Mouse (Mus musculus) naive thymus-derived CD4-positive, alpha-beta T cell, adult 2 months (primary cell): ENCODE measurements around the gene Lpar2.

Experiments used
- DNase-seq: peaks from one replicate; pipeline ENCODE4 v3.0.0-alpha.2; 2011; ENCODE audit warnings: low read depth

The Lpar2 gene

GRCm38 (mm10) chr8:69807236-69807635 is 15.0 kb upstream of the Lpar2 start:
- DNase-seq, result no peak

DNA sequence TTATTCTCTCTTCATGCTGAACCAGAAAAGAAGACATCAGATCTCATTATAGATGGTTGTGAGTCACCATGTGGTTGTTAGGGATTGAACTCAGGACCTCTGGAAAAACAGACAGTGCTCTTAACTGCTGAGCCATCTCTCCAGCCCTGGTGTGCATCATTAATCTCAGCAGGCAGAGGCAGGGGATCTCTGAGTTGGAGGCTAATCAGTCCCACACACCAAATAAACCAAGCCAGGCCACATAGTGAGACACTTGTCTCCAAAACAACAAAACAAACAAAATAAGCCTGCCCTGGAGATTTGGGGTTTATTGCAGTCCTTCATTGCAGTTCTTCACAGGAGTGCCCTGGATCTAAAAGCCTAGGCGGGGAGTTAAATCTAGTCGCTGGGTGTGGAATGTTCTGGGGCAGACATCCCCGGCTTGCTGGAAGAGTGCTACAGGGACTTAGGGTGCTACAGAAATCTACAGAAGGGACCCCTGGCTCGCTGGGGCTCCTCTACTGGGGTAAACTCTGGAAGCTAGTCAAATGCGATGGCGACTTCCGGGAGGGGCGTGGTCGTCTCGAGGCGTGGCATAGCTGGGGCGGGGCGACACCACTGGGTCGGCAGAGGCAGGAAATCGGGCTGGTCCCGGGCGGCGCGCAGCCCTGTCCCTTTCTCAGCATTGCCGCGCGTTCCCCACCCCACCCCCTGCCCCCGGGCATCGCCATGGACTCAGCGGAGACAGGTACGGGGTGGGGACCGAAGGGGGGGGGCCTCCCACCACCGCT is 13.9 kb upstream of the Lpar2 start, which contains the start of gene Gmip:
Gmip (plus strand) TSS at position 586 of the 770 bp plus-strand sequence.
- peak; percentile 93 for DNase-seq

GRCm38 (mm10) chr8:69808864-69809403 is 13.3 kb upstream of the Lpar2 start:
- DNase-seq, result peak; percentile 65

DNA sequence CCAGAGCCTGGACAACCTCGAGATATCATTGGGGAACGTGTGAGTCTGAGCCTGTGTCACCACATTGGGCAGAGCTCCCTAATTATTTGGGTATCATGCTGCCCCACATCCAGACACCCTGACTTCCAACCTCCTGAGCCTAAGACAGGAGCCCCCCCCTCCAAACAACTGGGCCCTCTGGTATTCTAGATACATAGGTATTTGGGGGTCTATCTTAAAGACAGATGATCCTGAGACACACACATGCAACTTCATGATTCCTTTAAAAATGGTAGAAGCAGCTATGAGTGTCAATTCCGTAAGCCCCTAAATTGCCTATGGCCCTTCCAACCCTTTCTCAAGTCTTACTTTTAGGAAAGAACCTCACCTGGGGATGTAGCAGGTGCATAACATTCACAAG is 12.4 kb upstream of the Lpar2 start:
- no peak for DNase-seq

DNA sequence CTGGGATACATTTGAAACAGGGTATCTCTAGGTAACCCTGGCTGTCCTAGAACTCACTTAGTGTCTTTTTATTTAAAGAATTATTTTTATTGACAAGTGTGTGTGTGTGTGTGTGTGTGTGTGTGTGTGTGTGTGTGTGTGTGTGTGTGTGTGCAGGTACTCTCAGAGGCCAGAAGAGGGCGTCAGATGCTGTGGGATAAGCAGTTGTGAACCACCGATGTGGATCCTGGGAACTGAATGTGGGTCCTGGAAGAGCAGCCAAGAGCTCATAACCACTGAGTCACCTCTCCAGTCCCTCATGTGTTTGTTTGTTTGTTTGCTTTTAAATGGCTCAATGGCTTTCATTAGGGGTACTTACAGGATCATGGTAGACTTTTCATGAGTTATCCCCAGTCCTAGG is 7.3 kb upstream of the Lpar2 start:
- DNase-seq, result no peak

- DNase-seq, result no peak
Observed at GRCm38 (mm10) chr8:69815396-69815795, 6.8 kb upstream of the Lpar2 start.

DNA sequence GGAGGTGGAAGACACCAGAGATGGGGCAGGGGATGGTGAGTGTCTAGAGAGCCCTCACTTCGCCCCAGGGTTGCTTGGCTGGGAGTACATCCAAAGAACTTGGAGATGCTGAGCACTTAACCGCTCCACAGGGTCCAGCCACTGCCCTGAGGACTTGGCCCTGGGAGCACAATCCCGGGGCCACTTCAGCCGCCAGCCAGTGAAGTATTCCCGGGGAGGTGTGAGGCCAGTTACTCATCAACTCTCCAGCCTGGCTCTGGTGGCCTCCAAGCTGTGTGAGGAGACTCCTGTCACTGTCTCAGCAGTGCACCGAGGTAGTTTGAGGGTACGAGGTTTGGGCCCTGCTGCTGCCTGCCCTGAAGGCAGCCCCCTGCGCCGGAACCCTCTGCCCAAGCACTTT is 1.8 kb upstream of the Lpar2 start:
- DNase-seq, result no peak

- DNase-seq, result peak; percentile 38
Observed at GRCm38 (mm10) chr8:69821971-69822385, 251 bp upstream of the Lpar2 start.

- no peak for DNase-seq
Observed at GRCm38 (mm10) chr8:69826371-69826770, 4.1 kb downstream of the Lpar2 start.

GRCm38 (mm10) chr8:69832298-69832853 is 10.1 kb downstream of the Lpar2 start, which contains the start of gene Pbx4:
TSS of gene Pbx4 (plus strand) at chr8:69832491.
- DNase-seq, result peak; percentile 97

DNA sequence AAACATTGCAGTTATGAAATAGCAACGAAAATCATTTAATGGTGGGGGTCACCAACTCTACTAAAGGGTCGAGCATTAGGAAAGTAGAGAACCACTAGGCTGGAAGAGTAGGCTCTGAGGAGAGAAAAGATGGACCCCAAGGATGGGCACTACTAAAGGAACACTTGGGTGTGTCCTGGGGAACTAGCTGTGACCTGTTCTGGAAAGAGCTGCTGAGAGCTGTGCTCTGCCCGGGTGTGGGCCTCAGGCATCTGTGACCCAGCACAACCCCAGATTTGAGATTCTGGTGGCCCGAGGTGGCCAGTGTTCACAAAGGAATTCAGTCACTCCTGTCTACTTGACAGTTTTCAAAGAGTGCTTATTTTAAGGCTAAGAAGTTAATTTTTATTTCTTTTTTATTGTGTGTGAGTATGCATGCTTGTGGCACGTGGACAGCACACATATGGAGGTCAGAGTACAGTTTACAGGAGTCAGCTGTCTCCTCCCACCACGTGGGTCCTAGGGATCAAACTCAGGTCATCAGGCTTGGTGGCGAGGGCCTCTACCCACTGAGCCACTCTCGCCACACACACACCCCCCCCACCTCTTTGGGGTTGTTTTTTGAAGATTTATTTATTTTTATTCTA is 14.9 kb downstream of the Lpar2 start:
- no peak for DNase-seq

DNA sequence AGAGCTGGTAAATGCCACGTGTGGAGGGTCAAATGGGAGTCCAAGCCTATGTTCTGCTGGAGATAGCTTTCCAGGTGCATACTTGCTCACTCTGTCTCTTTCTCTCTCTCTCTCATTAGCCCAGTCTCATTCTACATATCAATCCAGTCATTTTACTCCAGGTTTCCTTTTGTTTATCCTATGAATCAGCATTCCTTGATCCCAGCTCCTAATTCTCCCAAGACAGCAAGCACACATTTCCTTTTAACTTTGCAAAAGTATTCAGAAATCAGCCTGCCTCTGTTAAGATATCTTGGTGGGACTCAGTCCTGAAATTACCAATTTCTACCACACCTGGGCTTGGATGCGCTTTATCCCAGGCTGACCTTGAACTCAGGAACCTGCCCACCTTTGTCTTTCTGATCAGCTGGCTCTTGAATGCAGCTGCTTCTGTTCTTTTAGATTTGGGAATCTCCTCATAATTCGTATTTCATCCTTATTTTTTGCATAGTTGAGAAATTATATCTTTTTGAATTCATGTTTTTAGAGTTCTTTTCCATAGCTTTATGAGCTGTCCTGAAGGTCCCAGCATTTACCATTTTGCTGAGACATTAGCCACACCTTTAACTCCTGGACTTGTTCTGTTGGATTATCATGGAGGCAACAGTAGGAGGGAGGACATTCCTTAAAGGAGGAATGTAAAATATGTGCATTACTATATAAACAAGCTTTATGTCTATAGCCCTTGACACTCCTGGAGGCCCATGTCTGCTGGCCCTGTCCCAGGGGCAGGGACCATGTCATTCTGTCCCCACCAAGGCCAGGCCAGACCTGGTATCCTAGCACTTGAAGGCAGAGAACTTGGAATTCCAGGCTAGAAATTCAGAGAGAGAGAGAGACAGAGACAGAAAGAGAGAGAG is 25.2 kb downstream of the Lpar2 start:
- no peak for DNase-seq

DNA sequence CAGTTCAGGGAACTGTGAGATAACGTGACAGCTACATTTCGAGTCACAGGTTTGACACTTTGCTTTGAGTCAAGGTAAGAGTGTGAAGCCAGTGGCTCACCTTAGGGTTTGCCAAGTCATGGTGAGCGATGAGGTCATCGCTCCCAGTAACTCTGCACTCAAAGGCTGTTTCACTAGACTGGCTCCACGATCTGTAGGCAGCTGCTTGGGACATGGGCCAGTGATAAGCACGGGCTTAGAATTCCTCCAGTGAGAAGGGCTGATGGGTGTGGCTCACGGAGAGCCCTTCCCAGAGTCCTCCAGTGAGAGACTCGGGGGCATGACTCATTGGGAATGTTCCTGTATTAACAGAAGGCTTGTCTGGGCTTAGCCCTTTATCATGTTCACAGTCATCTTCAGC is 26.7 kb downstream of the Lpar2 start:
- no peak for DNase-seq

GRCm38 (mm10) chr8:69849899-69850298 is 27.7 kb downstream of the Lpar2 start:
- no peak for DNase-seq

DNA sequence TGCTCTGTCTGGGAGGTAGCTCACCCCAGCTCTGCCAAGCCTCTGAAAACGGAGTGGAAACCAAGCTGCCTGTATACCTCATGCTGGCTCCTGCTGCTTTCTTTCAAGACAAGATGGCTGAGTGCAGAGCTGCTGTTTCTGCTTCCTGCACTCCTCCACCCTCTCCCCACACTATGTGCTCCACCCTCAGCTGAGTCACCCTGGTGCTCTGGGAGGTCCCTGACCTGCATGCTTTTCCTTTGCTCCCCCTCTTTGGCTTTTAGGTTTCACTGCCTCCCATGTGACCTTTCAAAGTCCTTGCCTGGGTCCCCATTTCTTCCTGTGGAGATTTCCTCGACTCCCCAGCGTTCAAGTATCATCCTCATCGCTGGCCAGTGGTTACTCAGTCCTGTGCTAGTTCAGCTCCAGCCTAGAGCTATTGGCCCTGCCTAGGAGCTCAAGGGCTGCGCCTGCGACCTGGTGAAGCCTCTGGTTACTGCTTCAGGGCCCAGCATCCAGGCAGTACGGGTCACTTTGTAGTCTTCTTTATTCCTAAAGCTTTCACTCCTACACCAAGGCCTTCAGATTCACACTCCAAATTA is 28.8 kb downstream of the Lpar2 start:
- no peak for DNase-seq

DNA sequence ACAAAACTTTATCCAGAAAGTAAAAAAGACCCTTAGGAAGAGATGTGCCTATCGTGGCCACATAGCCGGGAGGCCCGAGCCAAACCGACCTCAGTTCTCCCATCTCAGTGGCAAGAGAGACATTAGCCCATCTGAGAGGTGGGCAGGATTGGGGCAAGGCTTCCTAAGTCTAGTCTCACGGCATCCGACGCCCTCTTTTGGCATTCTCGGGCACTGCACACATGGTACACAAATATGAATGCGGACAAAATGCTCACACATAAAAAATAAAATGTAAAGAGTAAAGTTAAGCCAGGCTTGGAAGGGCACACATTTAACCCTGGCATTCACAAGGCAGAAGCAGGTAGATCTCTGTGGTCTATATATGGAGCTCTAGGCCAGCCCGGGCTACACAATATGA is 31.6 kb downstream of the Lpar2 start:
- no peak for DNase-seq

- DNase-seq, result no peak
Observed at GRCm38 (mm10) chr8:69860807-69861206, 38.6 kb downstream of the Lpar2 start.

GRCm38 (mm10) chr8:69861251-69861650 is 39.0 kb downstream of the Lpar2 start:
- no peak for DNase-seq

GRCm38 (mm10) chr8:69863387-69864020 is 41.3 kb downstream of the Lpar2 start:
- no peak for DNase-seq

DNA sequence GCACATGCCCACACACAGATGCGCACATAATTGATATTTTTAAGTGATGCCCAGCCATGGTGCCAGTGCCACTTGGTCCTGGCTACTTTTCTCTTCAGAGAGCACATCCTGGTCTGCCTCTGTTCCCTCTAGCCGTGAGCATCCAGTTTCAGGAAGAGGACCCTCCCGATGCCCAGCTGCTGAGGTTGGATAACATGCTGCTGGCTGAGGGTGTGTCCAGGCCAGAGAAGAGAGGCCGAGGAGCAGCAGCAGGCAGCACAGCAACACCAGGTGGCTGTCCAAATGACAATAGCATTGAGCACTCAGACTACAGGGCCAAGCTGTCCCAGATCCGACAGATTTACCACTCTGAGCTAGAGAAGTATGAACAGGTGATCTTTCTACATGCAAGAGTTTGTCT is 42.0 kb downstream of the Lpar2 start:
- no peak for DNase-seq

GRCm38 (mm10) chr8:69867696-69868326 is 45.6 kb downstream of the Lpar2 start:
- DNase-seq, result no peak
